In the genomic region with DNA sequence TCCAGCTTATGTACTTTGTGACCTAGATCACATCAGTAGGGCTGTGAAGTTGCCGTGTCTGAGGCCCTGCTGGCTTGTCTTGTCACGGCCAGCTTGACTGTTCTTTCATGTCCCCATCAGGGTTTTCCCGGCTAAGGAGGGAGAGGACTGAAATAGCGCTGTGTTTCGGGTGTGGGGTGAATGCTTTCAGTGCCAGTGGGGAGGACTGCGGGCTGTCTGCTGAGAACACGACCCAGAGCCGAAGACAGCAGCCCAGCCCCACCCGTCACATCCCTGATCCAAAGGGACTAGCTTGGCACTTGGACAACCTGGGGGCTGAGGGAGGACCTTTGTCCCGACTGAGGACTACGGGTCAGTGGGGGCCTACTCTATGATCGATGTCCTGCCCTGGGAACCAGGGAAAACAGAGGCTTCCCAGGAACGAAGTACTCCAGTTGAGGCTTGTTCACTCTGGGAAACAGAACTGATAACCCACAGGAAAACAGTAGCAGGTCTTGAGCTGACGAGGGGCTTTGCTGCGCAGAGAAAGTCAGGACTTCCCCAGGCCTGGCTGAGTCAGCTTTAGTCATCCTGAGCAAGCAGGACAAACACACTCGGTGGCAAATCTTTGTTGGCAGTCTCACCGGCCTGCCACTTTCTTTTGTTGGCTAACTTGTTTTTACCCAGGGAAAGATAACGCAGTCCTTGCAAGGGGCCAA, we compare ENCODE assay signal across 8 mouse cellular contexts. TPM values are rescaled to one million over a fixed set of nuclear protein-coding genes. Genes with fewer than 3 reads are reported as not detected.
DNase-seq lines count a peak whose midpoint lies in the region; ATAC-seq lines count a peak whose summit lies in the region.

No protein-coding gene starts in this region.

- H3K4me1 ChIP-seq in hindbrain, embryonic 15.5 days (replicated peaks) = no peaks in the 10 kb centered on the region
- H3K4me1 ChIP-seq in hindbrain, embryonic 16.5 days (ENCODE audit: control insufficient read depth, insufficient read depth, low read depth, low read length) = no peaks in the 10 kb centered on the region
- peaks cover 57% of the 10 kb centered on the region for H3K4me1 ChIP-seq in heart, embryonic 13.5 days
- no peaks in the 10 kb centered on the region for H3K4me1 ChIP-seq in midbrain, embryonic 14.5 days (ENCODE audit: control insufficient read depth, insufficient read depth, low read length)

- peaks cover 42% of the 10 kb centered on the region for H3K36me3 ChIP-seq in hindbrain, embryonic 15.5 days
- peaks cover 27% of the 10 kb centered on the region for H3K36me3 ChIP-seq in hindbrain, embryonic 16.5 days (ENCODE audit: control insufficient read depth, insufficient read depth, low read length)
- H3K36me3 ChIP-seq in heart, embryonic 13.5 days = peaks cover 3% of the 10 kb centered on the region; the same call in 1 of the 2 replicates
- peaks cover 64% of the 10 kb centered on the region for H3K36me3 ChIP-seq in midbrain, embryonic 14.5 days (ENCODE audit: control insufficient read depth, insufficient read depth, low read length)

- H3K9ac ChIP-seq in hindbrain, embryonic 15.5 days = no peak overlapping the region
- no peak overlapping the region for H3K9ac ChIP-seq in hindbrain, embryonic 16.5 days (ENCODE audit: low read depth, low read length)
- H3K9ac ChIP-seq in heart, embryonic 13.5 days = peak overlapping the region; percentile 41
- H3K9ac ChIP-seq in midbrain, embryonic 14.5 days (replicated peaks; ENCODE audit: low read length) = no peak overlapping the region

- no peak overlapping the region for H3K4me2 ChIP-seq in hindbrain, embryonic 15.5 days
- no peak overlapping the region for H3K4me2 ChIP-seq in hindbrain, embryonic 16.5 days (ENCODE audit: low read length)
- peak overlapping the region; percentile 35 for H3K4me2 ChIP-seq in heart, embryonic 13.5 days
- H3K4me2 ChIP-seq in midbrain, embryonic 14.5 days (ENCODE audit: low read length) = no peak overlapping the region

- H3K9me3 ChIP-seq in hindbrain, embryonic 15.5 days = no peaks in the 10 kb centered on the region
- H3K9me3 ChIP-seq in hindbrain, embryonic 16.5 days (ENCODE audit: control insufficient read depth, low read length) = no peaks in the 10 kb centered on the region
- H3K9me3 ChIP-seq in heart, embryonic 13.5 days = no peaks in the 10 kb centered on the region
- no peaks in the 10 kb centered on the region for H3K9me3 ChIP-seq in midbrain, embryonic 14.5 days (ENCODE audit: control insufficient read depth, low read length)

- 0 out of 2 replicates have a peak overlapping the region, but pooled peaks have one; percentile 15 for H3K27ac ChIP-seq in hindbrain, embryonic 15.5 days (replicated peaks)
- H3K27ac ChIP-seq in hindbrain, embryonic 16.5 days (ENCODE audit: low read depth, low read length) = no peak overlapping the region
- peak overlapping the region; percentile 83 for H3K27ac ChIP-seq in heart, embryonic 13.5 days (replicated peaks)
- H3K27ac ChIP-seq in midbrain, embryonic 14.5 days (replicated peaks; ENCODE audit: low read depth, low read length) = no peak overlapping the region

- H3K27me3 ChIP-seq in hindbrain, embryonic 15.5 days = no peaks in the 10 kb centered on the region
- H3K27me3 ChIP-seq in hindbrain, embryonic 16.5 days (replicated peaks; ENCODE audit: control insufficient read depth, insufficient read depth, low read length) = no peaks in the 10 kb centered on the region
- H3K27me3 ChIP-seq in heart, embryonic 13.5 days (replicated peaks) = peaks cover 27% of the 10 kb centered on the region
- no peaks in the 10 kb centered on the region for H3K27me3 ChIP-seq in midbrain, embryonic 14.5 days (ENCODE audit: control insufficient read depth, insufficient read depth, low read length)

- ATAC-seq in hindbrain, embryonic 15.5 days (ENCODE audit: low FRiP score, low read depth) = no peak
- ATAC-seq in hindbrain, embryonic 16.5 days = no peak
- ATAC-seq in heart, embryonic 13.5 days (ENCODE audit: extremely low read depth, insufficient number of reproducible peaks, low FRiP score, low TSS enrichment) = 0 out of 2 replicates have a peak, but pooled peaks have one; percentile 9
- no peak for ATAC-seq in midbrain, embryonic 14.5 days (ENCODE audit: low FRiP score, low TSS enrichment)

- no peak overlapping the region for H3K4me3 ChIP-seq in hindbrain, embryonic 15.5 days
- H3K4me3 ChIP-seq in hindbrain, embryonic 16.5 days (ENCODE audit: low read length) = no peak overlapping the region
- no peak overlapping the region for H3K4me3 ChIP-seq in heart, embryonic 13.5 days
- no peak overlapping the region for H3K4me3 ChIP-seq in midbrain, embryonic 14.5 days (replicated peaks; ENCODE audit: low read depth, low read length)

- DNase-seq in adipocyte (ENCODE audit: low spot score) = peak; percentile 73
- DNase-seq in lung, postnatal 25 days (ENCODE audit: low spot score) = peak; percentile 65
- no peak for DNase-seq in midbrain, embryonic 14.5 days
- DNase-seq in left cerebral cortex, postnatal 36 days (ENCODE audit: low spot score in 2 of 2) = no peak
- no peak for DNase-seq in right cerebral cortex, postnatal 25 days

- intact Hi-C loops in left cerebral cortex, postnatal 36 days (cut with DNase I) = no loop called here

- WGBS in hindbrain, embryonic 15.5 days = 59% methylated on average over 18 of the region's 18 CpGs
- WGBS in hindbrain, embryonic 16.5 days = 71% methylated on average over 18 of the region's 18 CpGs
- WGBS in heart, embryonic 13.5 days = 18% methylated on average over 18 of the region's 18 CpGs
- 72% methylated on average over 18 of the region's 18 CpGs for WGBS in midbrain, embryonic 14.5 days

RNA-seq across cellular contexts. Expression of a gene that starts 23.9 kb away (rescaled TPM):
- 120 and 124 TPM in 2 replicates for polyA plus RNA-seq in hindbrain, embryonic 15.5 days (2015; fragmentation: Nextera tagmentation; extraction: Ambion mirVana)
- 109 and 110 TPM in 2 replicates for polyA plus RNA-seq in hindbrain, embryonic 16.5 days (2015; fragmentation: Nextera tagmentation; extraction: Ambion mirVana)
- polyA plus RNA-seq in heart, embryonic 13.5 days (2015; fragmentation: Nextera tagmentation; extraction: Ambion mirVana) = 54.4 and 56.7 TPM in 2 replicates
- polyA plus RNA-seq in midbrain, embryonic 14.5 days (2014; fragmentation: Nextera tagmentation; extraction: Ambion mirVana) = 115 and 120 TPM in 2 replicates
- 100 to 1,000 TPM; 315 to 349 TPM for total RNA-seq in left cerebral cortex, postnatal 36 days (2021)

RNA-seq across cellular contexts. Expression of a gene that starts 32.5 kb away (rescaled TPM):
- 15.2 and 17.6 TPM in 2 replicates for polyA plus RNA-seq in hindbrain, embryonic 15.5 days (2015; fragmentation: Nextera tagmentation; extraction: Ambion mirVana)
- polyA plus RNA-seq in hindbrain, embryonic 16.5 days (2015; fragmentation: Nextera tagmentation; extraction: Ambion mirVana) = 16.0 and 16.9 TPM in 2 replicates
- 3.2 and 3.6 TPM in 2 replicates for polyA plus RNA-seq in heart, embryonic 13.5 days (2015; fragmentation: Nextera tagmentation; extraction: Ambion mirVana)
- polyA plus RNA-seq in midbrain, embryonic 14.5 days (2014; fragmentation: Nextera tagmentation; extraction: Ambion mirVana) = 15.7 and 18.3 TPM in 2 replicates
- total RNA-seq in left cerebral cortex, postnatal 36 days (2021) = 10 to 100 TPM; 51.1 to 63.1 TPM

RNA-seq across cellular contexts. Expression of a gene that starts 50.7 kb away (rescaled TPM):
- 4.0 and 4.5 TPM in 2 replicates for polyA plus RNA-seq in hindbrain, embryonic 15.5 days (2015; fragmentation: Nextera tagmentation; extraction: Ambion mirVana)
- polyA plus RNA-seq in hindbrain, embryonic 16.5 days (2015; fragmentation: Nextera tagmentation; extraction: Ambion mirVana) = 4.2 and 4.6 TPM in 2 replicates
- polyA plus RNA-seq in heart, embryonic 13.5 days (2015; fragmentation: Nextera tagmentation; extraction: Ambion mirVana) = 12.9 and 13.2 TPM in 2 replicates
- polyA plus RNA-seq in midbrain, embryonic 14.5 days (2014; fragmentation: Nextera tagmentation; extraction: Ambion mirVana) = 2.0 and 3.6 TPM in 2 replicates
- total RNA-seq in left cerebral cortex, postnatal 36 days (2021) = 1 to 10 TPM; 1.2 to 1.8 TPM

RNA-seq across cellular contexts. Expression of a gene that starts 54.1 kb away (rescaled TPM):
- polyA plus RNA-seq in hindbrain, embryonic 15.5 days (2015; fragmentation: Nextera tagmentation; extraction: Ambion mirVana) = 2.7 and 3.1 TPM in 2 replicates
- polyA plus RNA-seq in hindbrain, embryonic 16.5 days (2015; fragmentation: Nextera tagmentation; extraction: Ambion mirVana) = 2.9 and 4.2 TPM in 2 replicates
- 3.4 TPM in 2 replicates for polyA plus RNA-seq in heart, embryonic 13.5 days (2015; fragmentation: Nextera tagmentation; extraction: Ambion mirVana)
- 1.0 and 1.6 TPM in 2 replicates for polyA plus RNA-seq in midbrain, embryonic 14.5 days (2014; fragmentation: Nextera tagmentation; extraction: Ambion mirVana)
- 1 to 10 TPM; 1.9 to 2.3 TPM for total RNA-seq in left cerebral cortex, postnatal 36 days (2021)

Comparison
In these comparisons a context has a peak if more than half of its experiments do, and no peak if none do; other contexts are left out.
1. H3K27ac ChIP-seq: peak in hindbrain, embryonic 15.5 days (single experiment) and heart, embryonic 13.5 days (single experiment); none in hindbrain, embryonic 16.5 days (single experiment) and midbrain, embryonic 14.5 days (single experiment).
2. DNase-seq: peak in adipocyte (single experiment) and lung, postnatal 25 days (single experiment); none in midbrain, embryonic 14.5 days (single experiment), left cerebral cortex, postnatal 36 days (0 of 2) and right cerebral cortex, postnatal 25 days (single experiment).